Comparison of ENCODE assay signal across 22 mouse cellular contexts in genomic region chr14:56617470-56617869, GRCm38 (mm10). TPM values are rescaled to one million over a fixed set of nuclear protein-coding genes. Genes with fewer than 3 reads are reported as not detected.
A peak's percentile ranks its signal among the peaks of the same experiment; 100 is the strongest.
DNase-seq lines count a peak whose midpoint lies in the region; ATAC-seq and TF ChIP-seq lines count a peak whose summit lies in the region.
"Had no signal": no experiment of that assay in that cellular context is flagged by ENCODE, and none has a peak within 500 bp of the region (broad histone marks: within the 10 kb centered on the region; RNA-seq: fewer than 3 reads in every experiment).

No protein-coding gene starts in this region.

- no peak for TF ChIP-seq EP300 in lung, postnatal 0 days (IDR thresholded peaks at IDR 0.05)

- H3K4me3 ChIP-seq in lung, embryonic 14.5 days (ENCODE audit: low read depth, low read length): no peak overlapping the region
- no peak overlapping the region for H3K4me3 ChIP-seq in lung, postnatal 0 days (ENCODE audit: low read depth, low read length)
- H3K4me3 ChIP-seq in midbrain, embryonic 11.5 days (ENCODE audit: low read depth, low read length): no peak overlapping the region
- no peak overlapping the region for H3K4me3 ChIP-seq in midbrain, postnatal 0 days (ENCODE audit: low read depth, low read length)
- H3K4me3 ChIP-seq: embryonic facial prominence, embryonic 13.5 days; embryonic facial prominence, embryonic 15.5 days; erythroblast, embryonic 14.5 days; forebrain, embryonic 10.5 days; forebrain, embryonic 12.5 days had no signal

- ATAC-seq in lung, embryonic 14.5 days (ENCODE audit: insufficient read depth): no peak
- peak; percentile 84 for ATAC-seq in lung, postnatal 0 days
- ATAC-seq in midbrain, embryonic 11.5 days (ENCODE audit: low FRiP score): no peak
- no peak for ATAC-seq in midbrain, postnatal 0 days (ENCODE audit: low FRiP score)
- ATAC-seq: forebrain, embryonic 14.5 days had no signal

- H3K36me3 ChIP-seq in lung, embryonic 14.5 days (ENCODE audit: insufficient read depth): peaks cover 3% of the 10 kb centered on the region; the same call in 1 of the 2 replicates
- H3K36me3 ChIP-seq in lung, postnatal 0 days (ENCODE audit: insufficient read depth, low read length): peaks cover 35% of the 10 kb centered on the region
- no peaks in the 10 kb centered on the region for H3K36me3 ChIP-seq in midbrain, embryonic 11.5 days (ENCODE audit: control insufficient read depth, insufficient read depth, low read length)
- H3K36me3 ChIP-seq in midbrain, postnatal 0 days (ENCODE audit: insufficient read depth, low read length): no peaks in the 10 kb centered on the region
- H3K36me3 ChIP-seq: embryonic facial prominence, embryonic 13.5 days; forebrain, embryonic 10.5 days; forebrain, embryonic 12.5 days had no signal

- no peak overlapping the region for H3K27ac ChIP-seq in lung, embryonic 14.5 days (ENCODE audit: low read depth)
- H3K27ac ChIP-seq in lung, postnatal 0 days (ENCODE audit: low read length): no peak overlapping the region
- no peak overlapping the region for H3K27ac ChIP-seq in midbrain, embryonic 11.5 days (ENCODE audit: low read depth, low read length)
- H3K27ac ChIP-seq in midbrain, postnatal 0 days (ENCODE audit: low read depth, low read length): no peak overlapping the region
- H3K27ac ChIP-seq: embryonic facial prominence, embryonic 13.5 days; embryonic facial prominence, embryonic 15.5 days; forebrain, embryonic 10.5 days; forebrain, embryonic 12.5 days had no signal

- H3K4me2 ChIP-seq in lung, embryonic 14.5 days: no peak overlapping the region
- H3K4me2 ChIP-seq in lung, postnatal 0 days (replicated peaks; ENCODE audit: low read depth, low read length): no peak overlapping the region
- no peak overlapping the region for H3K4me2 ChIP-seq in midbrain, embryonic 11.5 days
- no peak overlapping the region for H3K4me2 ChIP-seq in midbrain, postnatal 0 days (ENCODE audit: low read depth, low read length, poor library complexity, severe bottlenecking)
- H3K4me2 ChIP-seq: embryonic facial prominence, embryonic 13.5 days; embryonic facial prominence, embryonic 15.5 days; forebrain, embryonic 12.5 days had no signal

- H3K27me3 ChIP-seq in lung, embryonic 14.5 days (ENCODE audit: insufficient read depth, low read length): no peaks in the 10 kb centered on the region
- no peaks in the 10 kb centered on the region for H3K27me3 ChIP-seq in lung, postnatal 0 days (replicated peaks; ENCODE audit: insufficient read depth, low read length)
- no peaks in the 10 kb centered on the region for H3K27me3 ChIP-seq in midbrain, embryonic 11.5 days (ENCODE audit: control insufficient read depth, insufficient read depth, low read length)
- no peaks in the 10 kb centered on the region for H3K27me3 ChIP-seq in midbrain, postnatal 0 days (ENCODE audit: insufficient read depth, low read length)
- H3K27me3 ChIP-seq: embryonic facial prominence, embryonic 13.5 days; embryonic facial prominence, embryonic 15.5 days; forebrain, embryonic 12.5 days had no signal

- peak; percentile 12 for DNase-seq in lung, embryonic 14.5 days
- no peak for DNase-seq in lung, postnatal 25 days (ENCODE audit: low spot score)
- peak; percentile 56 for DNase-seq in lung, postnatal 0 days (ENCODE audit: low spot score)
- DNase-seq in lung, postnatal 10 days: no peak
- peak; percentile 47 for DNase-seq in midbrain, embryonic 11.5 days (ENCODE audit: low spot score, missing footprints)
- DNase-seq in midbrain, postnatal 0 days (ENCODE audit: low spot score): no peak
- DNase-seq: adrenal gland, adult 2 months; adrenal gland, postnatal 10 days; adrenal gland, postnatal 25 days; cerebellum, adult 11 months; cerebellum, adult 18-20 months; cerebellum, adult 8-10 months; cerebellum, adult 9-11 months; cerebellum, postnatal 14 days; cerebellum, postnatal 36 days; embryo, embryonic 11 days had no signal

- no peak overlapping the region for H3K9ac ChIP-seq in lung, embryonic 14.5 days
- no peak overlapping the region for H3K9ac ChIP-seq in lung, postnatal 0 days (replicated peaks; ENCODE audit: low read depth)
- H3K9ac ChIP-seq in midbrain, embryonic 11.5 days (ENCODE audit: low read length): no peak overlapping the region
- H3K9ac ChIP-seq in midbrain, postnatal 0 days (replicated peaks; ENCODE audit: low read length, poor library complexity, severe bottlenecking): no peak overlapping the region
- H3K9ac ChIP-seq: embryonic facial prominence, embryonic 13.5 days; embryonic facial prominence, embryonic 15.5 days; forebrain, embryonic 12.5 days had no signal

- H3K9me3 ChIP-seq in lung, embryonic 14.5 days (ENCODE audit: low read depth, low read length): no peaks in the 10 kb centered on the region
- no peaks in the 10 kb centered on the region for H3K9me3 ChIP-seq in lung, postnatal 0 days (ENCODE audit: low read length)
- no peaks in the 10 kb centered on the region for H3K9me3 ChIP-seq in midbrain, embryonic 11.5 days (ENCODE audit: control insufficient read depth, low read length)
- H3K9me3 ChIP-seq in midbrain, postnatal 0 days (ENCODE audit: low read length): no peaks in the 10 kb centered on the region
- H3K9me3 ChIP-seq: embryonic facial prominence, embryonic 13.5 days; embryonic facial prominence, embryonic 15.5 days; forebrain, embryonic 10.5 days; forebrain, embryonic 12.5 days had no signal

- 59% methylated on average over 1 of the region's 1 CpGs for WGBS in lung, embryonic 14.5 days
- 37% methylated on average over 1 of the region's 1 CpGs for WGBS in lung, postnatal 0 days
- WGBS in midbrain, embryonic 11.5 days: 81% methylated on average over 1 of the region's 1 CpGs
- WGBS in midbrain, postnatal 0 days: 82% methylated on average over 1 of the region's 1 CpGs

- TF ChIP-seq CTCF in lung, embryonic 14.5 days (IDR thresholded peaks at IDR 0.05; ENCODE audit: low read depth): no peak
- no peak for TF ChIP-seq CTCF in lung, postnatal 0 days (IDR thresholded peaks at IDR 0.05)
- TF ChIP-seq CTCF in midbrain, postnatal 0 days (IDR thresholded peaks at IDR 0.05): no peak

- no peaks in the 10 kb centered on the region for H3K4me1 ChIP-seq in lung, embryonic 14.5 days (ENCODE audit: insufficient read depth)
- H3K4me1 ChIP-seq in lung, postnatal 0 days (ENCODE audit: insufficient read depth, low read depth, low read length): no peaks in the 10 kb centered on the region
- H3K4me1 ChIP-seq in midbrain, embryonic 11.5 days (ENCODE audit: control insufficient read depth, insufficient read depth, low read length): no peaks in the 10 kb centered on the region
- no peaks in the 10 kb centered on the region for H3K4me1 ChIP-seq in midbrain, postnatal 0 days (ENCODE audit: insufficient read depth, low read length)
- H3K4me1 ChIP-seq: embryonic facial prominence, embryonic 13.5 days; embryonic facial prominence, embryonic 15.5 days; forebrain, embryonic 10.5 days; forebrain, embryonic 12.5 days had no signal

RNA-seq across cellular contexts. Expression of gene Parp4, which starts 42.1 kb away (rescaled TPM):
- polyA plus RNA-seq in lung, embryonic 14.5 days (2014; fragmentation: Nextera tagmentation; extraction: Ambion mirVana): 4.0 and 5.9 TPM in 2 replicates
- 10.6 and 13.1 TPM in 2 replicates for polyA plus RNA-seq in lung, postnatal 0 days (2015; fragmentation: Nextera tagmentation; extraction: Ambion mirVana)
- polyA plus RNA-seq in midbrain, embryonic 11.5 days (2014; fragmentation: Nextera tagmentation; extraction: Ambion mirVana): 1.3 and 1.5 TPM in 2 replicates
- total RNA-seq in midbrain, postnatal 0 days (2014; rRNA removed): 0.99 and 1.4 TPM in 2 replicates
- polyA plus RNA-seq in midbrain, postnatal 0 days (2015; fragmentation: Nextera tagmentation; extraction: Ambion mirVana): 0.79 and 1.4 TPM in 2 replicates

RNA-seq across cellular contexts. Expression of gene Cenpj, which starts 42.2 kb away (rescaled TPM):
- polyA plus RNA-seq in lung, embryonic 14.5 days (2014; fragmentation: Nextera tagmentation; extraction: Ambion mirVana): 13.5 and 16.3 TPM in 2 replicates
- polyA plus RNA-seq in lung, postnatal 0 days (2015; fragmentation: Nextera tagmentation; extraction: Ambion mirVana): 3.2 and 3.6 TPM in 2 replicates
- 24.4 and 26.6 TPM in 2 replicates for polyA plus RNA-seq in midbrain, embryonic 11.5 days (2014; fragmentation: Nextera tagmentation; extraction: Ambion mirVana)
- total RNA-seq in midbrain, postnatal 0 days (2014; rRNA removed): 1.9 and 2.0 TPM in 2 replicates
- 2.8 TPM in 2 replicates for polyA plus RNA-seq in midbrain, postnatal 0 days (2015; fragmentation: Nextera tagmentation; extraction: Ambion mirVana)

RNA-seq across cellular contexts. Expression of gene Mphosph8, which starts 50.6 kb away (rescaled TPM):
- polyA plus RNA-seq in lung, embryonic 14.5 days (2014; fragmentation: Nextera tagmentation; extraction: Ambion mirVana): 28.0 and 30.7 TPM in 2 replicates
- polyA plus RNA-seq in lung, postnatal 0 days (2015; fragmentation: Nextera tagmentation; extraction: Ambion mirVana): 22.0 and 23.1 TPM in 2 replicates
- 44.3 and 45.4 TPM in 2 replicates for polyA plus RNA-seq in midbrain, embryonic 11.5 days (2014; fragmentation: Nextera tagmentation; extraction: Ambion mirVana)
- total RNA-seq in midbrain, postnatal 0 days (2014; rRNA removed): 12.2 and 25.5 TPM in 2 replicates
- 36.2 and 38.7 TPM in 2 replicates for polyA plus RNA-seq in midbrain, postnatal 0 days (2015; fragmentation: Nextera tagmentation; extraction: Ambion mirVana)

Comparison
In these comparisons a context has a peak if more than half of its experiments do, and no peak if none do; other contexts are left out.
1. DNase-seq: peak in lung, embryonic 14.5 days (single experiment), lung, postnatal 0 days (single experiment) and midbrain, embryonic 11.5 days (single experiment); none in lung, postnatal 25 days (single experiment), lung, postnatal 10 days (single experiment) and midbrain, postnatal 0 days (single experiment).